In the genomic region with DNA sequence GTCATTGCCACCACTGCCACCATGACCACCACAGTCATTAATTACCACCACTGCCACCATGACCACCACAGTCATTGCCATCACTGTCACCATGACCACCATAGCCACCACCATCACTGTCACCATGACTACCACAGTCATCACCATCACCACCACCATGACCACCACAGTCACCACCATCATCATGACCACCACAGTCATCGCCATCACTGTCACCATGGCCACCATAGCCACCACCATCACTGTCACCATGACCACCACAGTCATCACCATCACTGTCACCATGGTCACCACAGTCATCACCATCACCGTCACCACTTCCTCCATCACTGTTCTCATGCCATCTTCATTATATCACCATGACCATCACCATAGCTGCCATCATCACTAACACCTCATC, we compare ENCODE assay signal across 17 mouse cellular contexts. TPM values are rescaled to one million over a fixed set of nuclear protein-coding genes. Genes with fewer than 3 reads are reported as not detected.
"Had no signal": no experiment of that assay in that cellular context is flagged by ENCODE, and none has a peak within 500 bp of the region (broad histone marks: within the 10 kb centered on the region; RNA-seq: fewer than 3 reads in every experiment).

No protein-coding gene starts in this region.

- H3K9ac ChIP-seq: intestine, embryonic 15.5 days; kidney, embryonic 15.5 days; liver, embryonic 13.5 days; neural tube, embryonic 12.5 days; neural tube, embryonic 15.5 days; stomach, embryonic 15.5 days had no signal

- H3K27ac ChIP-seq: intestine, embryonic 15.5 days; kidney, embryonic 15.5 days; liver, embryonic 13.5 days; macrophage; neural tube, embryonic 12.5 days; neural tube, embryonic 15.5 days; stomach, embryonic 15.5 days had no signal

- H3K27me3 ChIP-seq: intestine, embryonic 15.5 days; kidney, embryonic 15.5 days; neural tube, embryonic 12.5 days; neural tube, embryonic 15.5 days; stomach, embryonic 15.5 days had no signal

- H3K9me3 ChIP-seq: intestine, embryonic 15.5 days; kidney, embryonic 15.5 days; liver, embryonic 13.5 days; neural tube, embryonic 12.5 days; neural tube, embryonic 15.5 days; stomach, embryonic 15.5 days had no signal

- H3K36me3 ChIP-seq: intestine, embryonic 15.5 days; kidney, embryonic 15.5 days; liver, embryonic 13.5 days; neural tube, embryonic 12.5 days; stomach, embryonic 15.5 days had no signal

- ATAC-seq: intestine, embryonic 15.5 days had no signal

- H3K4me3 ChIP-seq: intestine, embryonic 15.5 days; kidney, embryonic 15.5 days; liver, embryonic 13.5 days; neural tube, embryonic 12.5 days; neural tube, embryonic 15.5 days; stomach, embryonic 15.5 days had no signal

- DNase-seq: kidney, adult 11 months; kidney, adult 8-10 months; kidney, postnatal 10 days; kidney, postnatal 36 days; layer of hippocampus, adult 9-11 months; liver, embryonic 13.5 days; lung, adult 2 months; midbrain, embryonic 14.5 days; retina, postnatal 1 day; thymus, postnatal 25 days had no signal

RNA-seq across cellular contexts. Expression of gene Gck, which starts 48.6 kb away (rescaled TPM):
- total RNA-seq: megakaryocyte-erythroid progenitor cell, adult 5-6 weeks had no signal
- polyA plus RNA-seq: macrophage had no signal
